Mouse (Mus musculus) midbrain, embryonic 15.5 days (tissue): ENCODE results near the gene Prr32. TPM values are rescaled to one million over a fixed set of nuclear protein-coding genes. Genes with fewer than 3 reads are reported as not detected.

Experiments used
- ATAC-seq: fragments of 200-750 bp; cut with Nextera tagmentation; replicated peaks from 2 replicates; pipeline ENCODE4 v1.8.0; 2017; ENCODE audit warnings: moderate TSS enrichment
- H3K27ac ChIP-seq: fragments of 300-500 bp; sonication (generic); 2 replicates; pipeline ENCODE4 v1.5.1; 2015; ENCODE audit warnings: mild to moderate bottlenecking, inconsistent platforms
- H3K27me3 ChIP-seq: fragments of 300-500 bp; sonication (generic); replicated peaks from 2 replicates; pipeline ENCODE4 v1.6.1; 2015; ENCODE audit warnings: inconsistent platforms
- H3K36me3 ChIP-seq: fragments of 300-500 bp; sonication (generic); replicated peaks from 2 replicates; pipeline ENCODE4 v1.6.1; 2015; ENCODE audit warnings: inconsistent platforms
- H3K4me1 ChIP-seq: fragments of 300-500 bp; sonication (generic); 2 replicates; pipeline ENCODE4 v1.6.1; 2015; ENCODE audit warnings: inconsistent platforms
- H3K4me2 ChIP-seq: fragments of 300-500 bp; sonication (generic); 2 replicates; pipeline ENCODE4 v1.6.1; 2015; ENCODE audit warnings: inconsistent platforms, mild to moderate bottlenecking, moderate library complexity
- H3K4me3 ChIP-seq: fragments of 300-500 bp; sonication (generic); 2 replicates; pipeline ENCODE4 v1.5.1; 2015; ENCODE audit warnings: mild to moderate bottlenecking, inconsistent platforms
- H3K9ac ChIP-seq: fragments of 300-500 bp; sonication (generic); 2 replicates; pipeline ENCODE4 v1.6.1; 2015; ENCODE audit warnings: mild to moderate bottlenecking, inconsistent platforms
- H3K9me3 ChIP-seq: fragments of 300-500 bp; sonication (generic); 2 replicates; pipeline ENCODE4 v1.6.1; 2016; ENCODE audit warnings: inconsistent platforms
- WGBS: fragments of 180-500 bp; shearing (Covaris S2); methylation state at CpG from one replicate; pipeline ENCODE4 v1.1.7; 2015; ENCODE audit warnings: mixed read lengths; 5-methylcytosine and 5-hydroxymethylcytosine counted together
- polyA plus RNA-seq: library from polyadenylated mRNA; unstranded; fragments of >200 nt; fragmentation: Nextera tagmentation; extraction: Ambion mirVana; gene quantifications from 2 replicates; pipeline ENCODE4 v1.2.1, GENCODE M21; 2015

Prr32 gene
- polyA plus RNA-seq: 0.78 and 1.4 TPM in 2 replicates

GRCm38 (mm10) chrX:45090604-45091003, at the start of gene Prr32:
Gene Prr32 (plus strand): TSS chrX:45090904.
- H3K27me3 ChIP-seq: no peaks in the 10 kb centered on the region
- no peaks in the 10 kb centered on the region for H3K9me3 ChIP-seq
- H3K4me1 ChIP-seq: no peaks in the 10 kb centered on the region
- WGBS: 84% methylated on average over 1 of the region's 1 CpGs
- no peak within 1 kb of the TSS for H3K9ac ChIP-seq
- ATAC-seq: no peak
- H3K36me3 ChIP-seq: no peaks in the 10 kb centered on the region
- no peak within 1 kb of the TSS for H3K4me2 ChIP-seq
- no peak within 1 kb of the TSS for H3K27ac ChIP-seq
- H3K4me3 ChIP-seq: no peak within 1 kb of the TSS
